Mouse (Mus musculus) ES-CJ7 (cell line): Measurements from ENCODE around the gene Kank1.
A peak's percentile ranks its signal among the peaks of the same experiment; 100 is the strongest.

ENCODE experiments used
- DNase-seq: peaks from one replicate; pipeline ENCODE4 v3.0.0; 2011; ENCODE audit warnings: low read depth, low spot score

Kank1 gene

DNA sequence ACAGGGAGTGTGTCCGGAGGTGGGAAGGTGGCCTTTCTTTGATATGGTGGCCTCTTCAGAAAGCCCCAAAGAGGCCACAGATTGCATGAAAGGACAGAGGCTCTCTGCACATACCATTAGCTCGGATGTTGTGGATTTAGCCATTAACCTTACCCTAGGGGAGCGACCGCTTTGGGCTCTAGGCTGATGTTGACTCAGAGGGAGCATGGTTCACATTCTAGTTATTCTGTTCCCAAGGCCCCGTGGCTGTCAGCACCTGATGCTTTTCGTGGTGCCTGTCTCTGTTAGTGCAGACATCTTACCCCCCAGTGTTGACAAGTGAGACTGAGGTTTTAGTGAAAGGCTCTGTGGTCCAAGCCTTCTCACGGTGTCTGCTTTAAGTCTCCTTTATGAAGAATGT, 74.9 kb downstream of the Kank1 start:
- DNase-seq, result no peak

DNA sequence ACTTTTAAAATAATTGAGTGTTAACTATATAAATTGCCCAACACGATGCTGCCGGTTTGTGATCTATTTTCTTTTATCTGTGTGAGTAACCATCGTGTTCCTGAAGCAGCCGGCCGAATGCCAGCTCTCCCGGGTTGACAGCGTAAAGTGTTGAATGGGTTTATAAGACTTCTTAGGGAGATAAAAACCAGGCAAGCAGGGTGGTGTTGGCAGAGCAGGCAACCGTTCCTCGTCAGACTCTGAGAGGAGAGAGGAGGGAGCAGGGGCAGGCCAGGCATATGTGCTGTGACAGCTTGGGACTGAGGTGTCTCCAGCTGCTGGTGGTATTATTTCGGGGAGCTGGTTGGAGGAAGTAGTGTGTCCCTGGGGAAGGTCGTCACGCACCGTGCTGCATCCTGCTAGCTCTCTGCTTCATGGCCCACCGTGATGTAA, 78.7 kb downstream of the Kank1 start:
- no peak for DNase-seq

DNA sequence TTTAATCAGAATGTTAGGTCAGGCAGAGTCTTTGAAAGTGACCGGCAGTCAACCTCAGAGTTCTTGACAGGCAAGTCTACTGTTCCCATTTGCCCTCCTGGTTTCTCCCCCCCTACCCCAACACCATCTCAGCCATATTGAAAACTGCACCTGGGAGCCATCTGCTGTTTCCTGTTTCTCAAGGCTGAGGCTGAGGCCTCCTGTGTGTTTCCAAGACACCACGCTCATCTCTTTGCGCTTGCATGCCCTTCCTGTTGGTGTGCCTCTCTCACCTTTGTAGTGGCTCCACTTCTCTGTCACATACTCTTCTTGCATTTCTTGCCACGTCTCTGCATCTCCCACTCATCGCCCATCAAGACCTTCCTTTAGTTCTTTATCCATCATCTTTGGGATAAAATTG, 79.2 kb downstream of the Kank1 start:
- no peak for DNase-seq

DNA sequence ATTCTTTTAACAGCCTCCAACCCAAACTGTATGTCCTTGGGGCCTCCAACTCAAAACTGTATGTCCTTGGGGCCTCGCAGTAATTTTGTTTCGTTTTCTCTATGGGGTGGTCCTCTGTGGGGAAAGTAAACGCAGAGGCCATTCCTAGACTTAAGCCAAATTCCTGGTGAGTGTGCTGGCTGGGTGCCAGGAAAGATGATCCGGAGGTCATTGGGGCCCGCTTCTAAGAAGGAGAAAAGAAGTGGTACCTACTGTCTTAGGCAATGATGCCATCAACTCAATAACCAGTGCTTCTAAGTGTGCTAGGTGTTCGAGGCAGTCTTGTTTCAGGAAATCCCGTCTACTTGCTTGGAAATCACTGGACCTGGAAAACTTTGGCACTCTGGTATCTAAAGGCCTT, 87.5 kb downstream of the Kank1 start:
- DNase-seq, result no peak

DNA sequence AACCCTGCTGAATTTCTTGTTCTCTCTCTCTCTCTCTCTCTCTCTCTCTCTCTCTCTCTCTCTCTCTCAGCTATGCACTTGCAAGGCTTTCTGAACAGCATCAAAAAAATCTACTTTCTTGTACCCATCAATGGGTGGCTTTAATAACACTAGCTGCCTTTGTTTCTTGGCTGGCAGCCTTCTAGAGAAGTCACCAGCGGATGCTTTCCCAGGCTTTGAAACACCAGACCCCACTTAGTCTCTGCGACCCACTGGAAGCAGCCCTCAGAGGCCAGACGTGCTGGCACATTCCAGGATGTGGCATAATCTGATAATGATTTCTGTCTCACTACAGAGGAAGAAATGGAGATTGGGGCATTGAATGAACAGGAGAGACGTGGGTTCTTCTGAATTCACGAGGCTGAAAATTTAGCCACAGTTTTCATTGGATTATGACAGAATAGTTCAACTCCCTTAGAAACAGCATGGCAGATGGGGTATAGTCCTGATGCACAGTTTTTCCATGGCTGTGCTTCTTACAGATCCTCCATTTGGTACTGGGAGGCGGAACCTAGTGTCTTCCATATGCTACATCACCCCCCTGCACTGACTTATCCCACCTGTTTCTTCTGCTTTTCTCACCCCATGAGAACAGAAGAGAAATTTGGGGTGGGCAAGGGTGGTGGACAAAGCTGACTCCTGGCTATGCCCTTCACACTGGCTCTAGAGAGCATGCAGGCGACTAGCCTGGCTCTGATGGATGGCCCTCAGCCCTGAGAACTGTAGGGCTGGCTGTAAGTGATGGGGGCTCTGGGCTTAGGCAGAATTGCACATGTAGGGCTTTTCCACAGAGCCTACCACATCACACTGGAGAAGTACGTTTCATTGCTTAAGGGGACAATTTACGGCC, 88.6 kb downstream of the Kank1 start:
- no peak for DNase-seq

DNA sequence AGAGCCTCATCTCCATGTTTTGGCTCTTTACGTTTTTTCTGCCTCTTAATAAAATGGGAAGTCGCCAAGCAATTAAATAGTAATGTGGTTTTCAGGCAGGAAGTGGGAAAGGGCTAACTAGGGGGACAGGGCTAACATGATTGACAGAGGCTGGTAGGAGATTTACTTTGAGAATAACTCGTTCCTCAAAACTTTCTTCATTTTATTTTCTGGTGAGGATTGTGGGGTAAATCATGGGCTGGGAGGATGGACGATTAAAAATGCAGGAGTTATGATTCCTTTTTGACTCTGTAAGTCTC, 89.2 kb downstream of the Kank1 start:
- DNase-seq, result no peak

DNA sequence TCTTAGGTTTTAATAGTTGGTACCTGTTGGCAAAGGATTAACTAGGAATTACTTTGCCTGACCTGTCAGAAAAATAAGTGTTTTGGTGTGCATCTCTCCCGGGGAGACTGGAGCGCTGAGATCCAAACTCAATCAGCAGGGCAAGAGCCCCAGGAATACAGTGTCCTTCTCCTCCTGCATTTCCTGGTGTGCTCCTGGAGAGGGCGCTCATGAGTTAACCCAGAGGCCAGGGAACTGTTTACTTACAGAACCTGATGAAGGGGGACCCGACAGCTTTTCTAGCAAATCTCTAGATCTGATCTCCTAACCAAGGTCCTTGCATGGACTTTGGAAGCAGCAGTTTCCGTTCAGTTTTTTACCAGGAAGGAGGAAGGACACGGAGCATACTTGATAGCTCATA, 90.9 kb downstream of the Kank1 start:
- DNase-seq, result peak; percentile 58

DNA sequence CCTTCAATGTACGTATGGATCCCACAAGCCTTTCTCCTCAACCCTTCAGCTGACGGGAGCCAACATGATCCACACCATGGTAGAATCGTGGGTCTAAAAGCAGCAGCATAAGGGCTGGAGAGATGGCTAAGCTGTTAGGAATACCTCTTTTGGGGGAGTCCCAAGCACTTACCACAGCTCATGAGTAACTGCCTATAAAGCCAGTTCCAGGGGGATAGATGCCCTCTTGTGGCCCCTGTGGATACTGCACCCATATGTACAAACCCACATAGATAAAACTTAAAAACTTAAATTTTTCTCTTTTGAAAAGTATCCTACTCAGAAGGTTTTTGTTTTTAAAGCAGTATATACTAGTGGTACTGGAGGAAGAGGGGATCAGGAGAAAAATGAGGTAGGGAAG, 97.6 kb downstream of the Kank1 start:
- DNase-seq, result peak; percentile 46

DNA sequence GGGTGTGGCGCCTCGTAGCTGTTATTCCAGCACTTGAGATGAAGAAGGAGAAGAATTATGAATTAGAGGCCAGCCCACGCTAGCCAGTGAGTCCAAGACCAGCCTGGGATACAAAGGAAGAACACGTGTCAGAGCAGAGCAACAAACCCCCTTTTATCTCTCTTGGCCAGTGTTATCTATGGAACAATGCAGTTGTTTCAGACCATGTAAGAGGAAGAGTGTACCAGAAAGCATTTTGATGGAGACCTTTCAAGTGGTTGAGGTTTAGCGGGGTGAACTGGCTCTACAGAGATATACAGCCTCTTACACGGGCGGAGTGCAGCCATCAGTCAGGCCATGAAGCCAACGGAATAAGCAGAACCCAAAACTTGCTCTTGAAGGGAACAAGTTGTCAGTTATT, 100.0 kb downstream of the Kank1 start:
- DNase-seq, result no peak

DNA sequence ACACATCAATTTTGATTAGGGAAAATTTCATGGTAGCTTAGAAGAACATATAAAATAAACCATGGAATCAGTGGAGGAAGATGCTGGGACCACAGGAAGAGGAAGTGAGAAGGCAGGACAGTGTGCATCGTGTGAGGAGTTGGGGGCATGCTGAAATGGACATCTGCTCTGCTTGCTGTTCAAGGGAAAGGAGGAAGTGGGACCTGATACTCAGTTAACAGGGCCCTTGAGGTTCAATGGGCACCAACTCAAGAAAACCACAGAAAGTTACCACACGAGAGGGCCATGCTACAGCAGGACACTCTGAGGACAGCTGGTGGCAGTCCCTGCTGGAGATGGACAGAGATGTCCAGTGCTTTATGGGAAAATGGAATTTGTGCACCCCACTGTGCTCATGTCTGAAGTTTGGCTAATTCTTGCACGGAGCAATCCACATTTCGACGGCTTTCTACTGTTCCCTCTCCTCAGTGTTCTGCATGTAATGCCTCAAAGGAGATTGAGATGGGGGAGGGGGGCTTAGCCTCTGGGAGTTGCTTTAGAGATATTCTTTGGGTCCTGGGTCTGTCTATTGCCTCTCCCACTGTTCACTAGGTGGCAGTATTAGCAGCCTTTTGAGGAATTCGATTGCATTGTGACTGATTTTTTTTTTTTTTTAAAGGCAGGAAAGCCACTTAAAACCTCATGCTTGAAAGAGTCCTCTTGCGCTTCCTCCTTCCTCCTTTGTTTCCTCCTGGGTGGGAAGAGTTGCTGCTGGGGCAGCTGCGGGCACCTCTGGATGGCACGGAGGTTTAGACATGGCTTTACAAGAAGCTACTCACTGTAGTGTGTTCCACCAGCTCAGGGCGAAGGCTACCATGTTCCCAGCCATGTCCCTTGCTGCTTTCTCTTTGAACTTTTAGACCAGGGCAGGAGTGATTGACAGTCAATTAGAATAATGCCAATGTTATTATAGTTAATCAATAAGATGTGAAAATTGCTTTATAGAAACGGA, 104.2 kb downstream of the Kank1 start:
- peak; percentile 73 for DNase-seq

DNA sequence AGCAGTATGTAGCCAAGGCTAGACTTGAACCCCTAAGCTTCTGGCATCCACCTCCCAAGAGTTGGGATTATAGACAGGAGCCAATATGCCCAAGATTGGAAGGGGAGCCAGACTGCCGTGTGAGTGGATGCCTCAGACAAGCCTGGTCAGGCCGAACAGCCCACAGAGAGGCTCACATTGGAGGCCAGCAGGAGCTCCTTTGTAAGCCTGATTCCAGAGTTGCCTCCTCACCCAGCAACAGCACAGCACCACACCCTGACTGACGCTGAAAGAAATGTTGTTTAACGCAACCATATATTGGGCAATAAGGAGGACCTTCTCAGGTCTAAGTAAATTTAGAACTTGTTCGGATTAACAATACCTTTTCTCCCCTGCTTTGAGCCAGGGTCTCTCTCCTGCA, 105.3 kb downstream of the Kank1 start:
- DNase-seq, result no peak

DNA sequence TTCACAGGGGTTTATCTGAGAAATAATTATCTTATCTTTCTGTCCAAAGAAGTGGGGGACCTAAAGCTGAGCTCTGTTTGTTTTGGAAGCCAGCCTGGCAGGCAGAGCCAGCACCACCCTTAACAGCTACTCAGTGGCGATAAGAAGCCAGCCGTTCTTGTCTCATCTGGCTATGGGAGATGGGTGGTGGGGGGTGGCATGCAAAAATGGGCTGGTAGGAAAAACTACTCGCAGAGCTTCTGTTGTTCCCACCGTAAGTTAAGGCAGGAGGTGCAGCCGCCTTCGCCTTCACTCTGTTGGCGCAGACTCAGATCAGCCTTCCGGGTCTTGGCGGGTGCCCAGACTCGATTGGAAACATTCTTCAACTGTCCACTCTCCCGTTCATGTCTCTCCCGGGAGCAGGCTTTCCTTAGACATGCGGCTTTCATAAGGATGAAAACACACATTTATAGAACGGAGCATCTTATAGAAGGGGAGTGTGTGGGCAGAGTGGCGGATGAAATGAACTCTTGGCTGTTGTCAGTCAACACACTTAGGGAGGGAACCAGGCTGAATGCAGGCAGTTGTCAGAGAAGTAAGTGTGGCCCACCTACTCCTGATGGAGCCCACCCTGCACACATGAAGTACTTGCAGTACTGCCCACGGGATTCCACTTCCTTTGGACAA, 107.0 kb downstream of the Kank1 start:
- DNase-seq, result no peak

DNA sequence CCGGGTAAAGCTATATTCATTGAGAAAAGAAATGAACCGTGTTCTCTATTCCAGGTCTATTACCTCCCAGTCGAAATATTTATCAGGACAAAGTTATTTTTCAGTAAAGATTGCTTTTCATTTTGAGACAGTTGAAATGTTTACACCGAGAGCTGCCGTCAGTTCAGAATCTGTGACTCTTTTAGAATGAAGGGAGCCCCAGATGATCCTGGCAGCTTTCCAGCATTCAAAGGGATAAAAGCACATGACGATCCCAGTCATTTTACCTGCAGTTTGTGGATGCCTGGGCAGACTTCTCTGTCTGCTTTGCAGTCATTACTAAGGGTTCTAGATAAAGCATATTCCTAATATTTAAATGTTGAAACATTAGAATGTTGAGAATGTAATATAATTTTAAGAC, 107.6 kb downstream of the Kank1 start:
- DNase-seq, result no peak

DNA sequence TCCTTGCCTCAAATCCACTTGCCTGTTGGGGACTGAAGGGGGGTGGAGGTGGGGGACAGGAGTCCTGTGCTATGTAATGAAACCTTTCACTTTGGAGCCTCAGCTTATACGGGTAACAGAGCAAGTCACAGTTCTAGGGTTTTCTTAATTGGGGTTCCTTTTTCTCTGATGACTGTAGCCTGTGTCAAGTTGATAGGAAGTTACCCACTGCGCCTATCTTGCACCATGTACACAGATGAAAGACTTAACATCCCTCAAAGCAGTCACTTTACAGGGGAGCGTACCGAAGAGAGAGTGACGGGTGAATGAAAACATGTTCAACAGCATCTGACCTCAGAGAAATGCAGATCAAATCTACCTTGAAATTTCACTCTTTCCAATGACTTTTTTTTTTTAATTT, 109.2 kb downstream of the Kank1 start:
- DNase-seq, result no peak

DNA sequence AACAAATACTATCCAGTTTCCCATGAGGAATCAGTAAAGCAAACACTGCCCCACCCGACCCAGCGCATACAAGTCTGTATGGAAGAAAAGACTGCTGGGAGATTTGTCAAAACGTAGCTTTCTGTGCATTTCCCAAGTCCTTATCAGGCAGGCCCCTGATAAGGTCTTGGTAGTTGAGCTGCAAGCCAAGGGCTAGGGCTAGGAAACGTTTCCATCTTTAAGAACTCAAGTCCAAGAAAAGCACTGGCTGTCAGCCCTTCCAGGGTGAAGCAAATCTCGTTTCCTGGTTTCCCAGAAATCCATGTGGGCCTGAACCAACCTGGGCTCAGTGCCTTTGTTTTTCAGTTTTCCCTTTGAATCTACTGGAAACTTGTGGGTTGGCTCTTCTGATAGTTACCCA, 110.7 kb downstream of the Kank1 start:
- DNase-seq, result no peak

DNA sequence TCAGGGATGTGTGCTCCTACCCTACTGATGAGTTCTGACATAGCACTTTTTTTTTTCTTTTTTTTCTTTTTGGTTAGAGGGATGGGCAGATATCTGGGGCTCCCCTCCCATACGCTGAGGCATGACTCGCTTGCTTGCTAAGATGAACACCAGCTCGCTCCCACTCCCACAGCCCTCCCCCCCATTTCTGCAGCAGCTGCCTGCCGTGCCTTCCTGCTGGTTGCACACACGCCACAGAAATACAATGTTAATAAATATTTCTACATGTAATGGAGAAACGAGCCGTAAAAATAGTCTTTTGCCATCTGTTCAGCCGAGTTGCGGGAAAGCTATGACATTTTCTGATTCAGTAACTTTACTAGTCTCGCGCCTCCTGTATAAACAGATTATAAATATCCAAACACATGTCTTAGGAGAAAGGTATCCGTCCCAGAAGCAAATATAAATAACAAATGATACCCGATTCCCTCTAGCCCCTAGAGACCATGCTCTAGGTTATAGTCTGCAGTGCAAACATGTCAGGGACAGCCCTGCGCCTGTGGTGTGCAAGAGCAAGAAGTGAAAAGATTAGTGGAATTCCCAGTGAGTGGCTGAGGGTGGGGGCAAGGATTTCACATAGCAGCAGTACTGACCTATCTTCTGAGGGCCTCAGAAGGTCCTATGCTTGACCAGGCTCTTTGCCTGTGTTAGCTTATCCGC, 114.6 kb downstream of the Kank1 start:
- DNase-seq, result no peak

DNA sequence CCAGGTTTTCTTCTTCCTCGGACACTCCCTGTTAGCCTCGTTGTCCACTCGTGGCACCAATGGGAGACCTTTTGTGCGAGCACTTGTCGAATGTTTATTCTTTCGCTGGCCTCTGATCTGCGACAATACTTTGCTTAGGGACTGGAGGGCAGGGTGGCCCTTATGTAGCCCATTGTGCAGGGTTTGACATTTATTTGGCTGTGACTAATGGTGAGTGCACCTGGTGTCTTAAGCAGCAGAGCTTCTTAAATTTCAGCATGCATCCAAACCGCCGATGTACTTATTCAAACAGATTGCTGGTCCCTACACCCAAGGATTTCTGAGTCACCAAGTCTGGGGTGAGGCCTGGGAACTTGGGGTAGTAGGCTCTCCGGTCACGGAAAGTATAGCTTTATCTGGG, 120.3 kb downstream of the Kank1 start:
- DNase-seq, result no peak

DNA sequence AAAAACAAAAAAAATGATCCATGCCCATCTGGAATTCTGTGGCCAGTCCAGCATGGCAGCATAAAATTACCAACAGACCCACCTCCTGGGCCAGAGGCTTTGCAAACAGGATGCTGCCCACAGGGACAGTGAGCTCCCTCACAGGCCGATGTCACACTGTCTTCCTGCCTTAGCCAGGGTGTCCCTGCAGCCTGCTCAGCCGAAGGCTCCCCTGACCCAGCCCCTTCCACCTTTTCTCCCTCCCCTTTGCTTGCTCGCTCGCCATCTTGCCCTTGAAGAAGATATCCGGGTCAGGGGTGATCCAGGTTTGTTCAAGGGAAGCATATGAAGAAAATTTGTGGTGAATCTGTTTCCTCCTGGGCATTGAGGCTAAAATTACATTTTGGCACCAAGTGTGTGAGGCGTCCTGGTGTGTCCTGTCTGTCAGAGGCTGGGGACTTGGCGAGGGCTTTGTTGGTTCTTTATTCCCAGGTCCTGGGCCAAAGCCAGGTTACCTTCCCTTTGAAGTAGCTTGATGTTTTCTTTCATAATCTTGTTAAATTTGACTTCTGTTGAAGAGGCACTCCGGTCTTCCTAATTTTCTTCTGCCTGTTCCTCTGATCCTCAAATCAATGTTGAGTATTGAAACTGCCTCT, 121.8 kb downstream of the Kank1 start:
- DNase-seq, result no peak

DNA sequence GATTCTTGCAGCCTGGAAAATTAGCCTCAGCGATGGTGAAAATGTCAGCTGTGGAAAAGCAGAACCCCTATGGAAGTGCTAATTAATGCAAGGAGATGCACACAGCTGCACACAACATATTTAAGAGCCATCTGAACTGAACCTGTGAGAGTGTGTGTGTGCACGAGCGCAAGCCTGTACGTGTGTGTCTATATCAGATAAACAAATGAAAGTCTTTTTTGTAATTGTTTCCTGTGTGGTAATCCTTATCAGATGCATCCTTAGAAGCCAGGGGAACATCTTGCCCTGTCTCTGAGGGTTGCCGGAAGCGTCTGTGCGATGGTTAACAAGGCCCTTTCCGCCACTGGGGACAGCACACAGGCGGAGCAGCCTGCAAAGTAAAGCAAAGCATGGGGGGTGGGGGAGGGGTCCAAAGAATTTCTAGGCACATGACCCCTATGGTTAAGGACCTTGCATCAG, 123.8 kb downstream of the Kank1 start:
- peak; percentile 52 for DNase-seq

DNA sequence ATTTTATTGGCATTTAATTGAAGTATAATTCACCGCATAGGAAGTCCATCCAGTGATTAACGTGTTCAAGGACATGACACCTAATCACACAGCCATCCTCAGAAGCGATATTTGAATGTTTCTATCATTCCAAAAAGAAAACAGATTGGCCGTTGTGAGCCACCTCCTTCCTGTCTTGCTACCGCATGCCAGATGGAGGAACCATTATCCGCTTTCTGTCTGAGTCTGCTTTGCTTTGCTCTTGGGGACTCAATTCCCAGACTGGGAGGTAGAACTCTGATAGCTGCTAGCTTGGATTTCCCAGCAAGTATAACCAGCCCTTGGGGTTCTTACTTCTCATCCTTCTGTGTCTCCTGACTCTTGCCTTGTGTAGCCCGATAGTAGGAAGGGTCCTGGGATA, 125.2 kb downstream of the Kank1 start:
- DNase-seq, result no peak

DNA sequence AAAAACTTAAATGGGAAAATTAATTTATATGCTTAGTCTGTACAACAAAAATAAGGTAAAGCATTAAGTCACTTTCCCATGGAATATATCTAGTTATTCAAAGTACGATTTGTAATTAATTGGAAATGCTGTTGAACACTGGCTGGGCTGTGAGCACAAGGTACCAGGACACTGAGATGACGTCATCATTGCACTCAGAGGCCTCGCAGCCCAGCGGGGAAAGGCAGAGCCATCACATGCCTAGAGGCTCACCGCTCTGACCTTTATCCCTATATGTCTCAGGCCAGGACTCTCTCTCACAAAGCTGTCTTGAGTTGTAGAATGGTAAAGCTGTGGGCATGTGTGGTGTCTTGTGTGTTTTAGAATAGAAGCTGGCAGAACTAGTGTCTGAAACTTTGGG, 128.9 kb downstream of the Kank1 start:
- no peak for DNase-seq
